Mouse (Mus musculus): ENCODE results near the gene Cdip1.
"Not testable (repeated sequence)": the region's sequence is repeated elsewhere in the genome, so short reads cannot be mapped to it uniquely, and the experiment has no call there.

Gene Cdip1

GRCm38 (mm10) chr16:4773289-4773970 is 16.7 kb downstream of the Cdip1 start:
- DNase-seq (ENCODE audit: low spot score in 2 of 2): no peak

DNA sequence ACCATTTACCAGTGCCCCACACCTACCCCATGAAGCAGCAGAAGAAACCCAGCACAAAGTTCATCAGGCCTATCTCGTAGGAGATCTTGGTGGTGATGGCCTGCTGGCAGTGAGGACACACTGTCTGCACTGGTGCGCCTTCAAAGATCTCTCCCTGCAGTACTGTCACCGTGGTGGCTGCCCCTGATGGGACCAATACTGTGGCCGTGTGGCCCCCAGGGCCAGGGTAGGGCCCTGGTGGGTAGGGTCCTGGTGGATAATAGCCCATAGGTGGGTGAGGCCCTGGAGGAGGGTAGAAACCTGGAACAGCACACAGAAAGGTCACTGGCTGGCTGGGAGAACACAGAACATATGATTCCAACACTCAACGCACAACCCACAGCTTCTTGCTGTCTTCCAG is 21.4 kb downstream of the Cdip1 start:
- no peak for DNase-seq (ENCODE audit: low spot score in 2 of 2)

- DNase-seq (ENCODE audit: low spot score in 2 of 2): no peak
Observed at GRCm38 (mm10) chr16:4767012-4767790, 22.9 kb downstream of the Cdip1 start.

GRCm38 (mm10) chr16:4765852-4766251 is 24.2 kb downstream of the Cdip1 start:
- no peak for DNase-seq (ENCODE audit: low spot score in 2 of 2)

GRCm38 (mm10) chr16:4763276-4763675 is 26.8 kb downstream of the Cdip1 start:
- DNase-seq (ENCODE audit: low spot score in 2 of 2): no peak

DNA sequence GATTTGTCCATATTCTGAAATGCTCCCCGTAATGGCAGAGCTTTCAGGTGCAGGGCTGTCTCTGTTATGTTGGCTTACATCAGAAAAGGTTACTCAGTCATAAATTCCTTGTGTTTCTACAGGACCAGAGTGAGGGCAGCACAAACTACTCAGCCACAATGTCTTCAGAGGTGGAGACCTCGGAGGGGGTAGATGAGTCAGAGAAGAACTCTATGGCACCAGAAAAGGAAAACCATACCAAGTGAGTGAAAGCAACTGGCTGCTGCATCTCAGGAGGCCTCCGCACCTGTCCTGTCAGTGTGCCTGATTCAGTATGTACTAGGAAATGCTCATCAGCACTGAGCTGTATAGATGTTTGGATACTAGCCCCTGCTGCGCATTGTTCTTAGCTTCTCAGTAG is 27.7 kb downstream of the Cdip1 start:
- no peak for DNase-seq (ENCODE audit: low spot score in 2 of 2)

DNA sequence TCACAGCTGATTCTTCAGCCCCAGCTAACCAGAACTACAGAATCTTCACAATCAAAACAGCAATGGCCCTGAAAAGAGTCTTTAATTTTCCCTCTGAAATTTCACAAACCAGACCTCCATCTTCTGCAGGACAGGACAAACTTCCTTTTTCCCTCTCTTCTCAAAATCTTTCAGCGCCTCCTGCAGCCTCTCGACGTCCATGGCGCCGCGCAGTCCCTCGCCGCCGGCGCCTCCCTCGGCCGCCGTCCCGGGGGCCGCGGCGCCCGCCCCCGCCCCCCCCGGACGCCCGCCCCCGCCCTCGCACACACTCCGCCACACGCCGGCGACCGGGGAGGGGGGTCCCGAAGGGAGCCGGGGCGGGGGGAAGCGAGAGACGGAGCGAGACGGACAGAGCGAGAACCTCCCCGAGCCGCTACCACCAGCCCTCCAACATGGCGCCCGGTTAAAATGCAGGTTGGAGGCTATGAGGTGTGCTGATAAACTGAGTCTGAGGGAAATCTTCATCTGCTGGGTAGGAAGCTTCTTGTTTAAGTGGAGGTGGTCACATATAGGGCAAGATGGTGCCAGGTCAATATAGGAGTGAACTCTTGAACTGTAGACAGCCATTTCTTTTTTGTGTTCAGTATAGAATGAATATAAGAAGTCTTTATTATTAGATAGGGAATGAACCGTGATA is 33.3 kb downstream of the Cdip1 start:
- not testable (repeated sequence) for DNase-seq (ENCODE audit: low spot score in 2 of 2)

GRCm38 (mm10) chr16:4754045-4754444 is 36.0 kb downstream of the Cdip1 start:
- DNase-seq (ENCODE audit: low spot score in 2 of 2): no peak

DNA sequence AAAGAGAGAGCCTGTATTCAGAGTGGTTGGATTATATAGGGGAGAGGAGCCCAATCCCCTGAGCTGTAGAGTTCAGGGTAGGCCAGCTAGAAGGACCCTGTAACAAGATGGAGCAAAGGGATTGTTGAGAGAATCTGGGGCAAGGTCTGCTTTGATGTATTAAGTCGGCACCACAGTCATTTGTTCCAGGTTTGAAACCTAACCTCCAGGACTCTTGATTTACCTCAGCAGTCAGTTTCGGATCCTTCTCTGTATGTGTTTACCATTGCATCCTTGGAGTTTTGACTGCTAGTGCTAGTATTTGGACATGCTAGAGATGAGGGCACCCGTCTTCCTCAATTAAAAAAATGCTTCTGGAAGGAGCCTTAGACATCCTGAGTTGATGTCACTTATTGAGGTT is 37.9 kb downstream of the Cdip1 start:
- DNase-seq (ENCODE audit: low spot score in 2 of 2): no peak

DNA sequence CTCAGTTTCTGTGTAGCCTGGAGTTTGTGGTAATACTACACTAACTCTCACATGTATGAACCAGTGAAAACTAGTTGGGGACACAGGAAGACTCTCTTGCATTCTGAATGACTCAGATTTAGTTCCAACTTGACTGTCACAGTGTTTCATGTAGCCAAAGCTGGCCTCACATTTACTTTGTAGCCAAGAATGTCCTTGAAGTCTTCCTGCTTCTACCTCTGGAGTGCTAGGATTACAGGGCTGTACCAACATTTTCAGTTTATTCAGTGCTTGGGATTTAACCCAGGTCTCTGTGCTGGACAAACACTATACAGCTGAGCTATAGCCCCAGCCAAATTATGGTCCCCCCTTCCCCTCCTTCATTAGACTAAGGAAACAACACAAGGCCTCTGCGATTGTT is 47.9 kb downstream of the Cdip1 start:
- no peak for DNase-seq (ENCODE audit: low spot score in 2 of 2)

DNA sequence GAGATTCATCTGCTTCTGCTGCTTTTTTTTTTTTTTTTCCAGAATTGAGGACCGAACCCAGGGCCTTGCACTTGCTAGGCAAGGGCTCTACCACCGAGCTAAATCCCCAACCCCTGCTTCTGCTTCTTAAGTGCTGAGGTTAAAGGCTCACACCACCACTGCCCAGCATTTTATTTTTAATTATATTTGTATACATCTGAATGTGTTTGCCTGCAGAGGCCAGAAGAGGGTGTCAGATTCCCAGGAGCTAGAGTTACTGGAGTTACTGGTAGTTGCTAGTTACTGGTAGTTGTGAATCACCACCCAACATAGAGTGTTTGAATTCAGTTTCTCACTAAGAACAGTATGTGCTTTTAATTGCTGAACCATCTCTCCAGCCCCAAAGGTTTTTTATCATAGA is 50.1 kb downstream of the Cdip1 start:
- no peak for DNase-seq (ENCODE audit: low spot score in 2 of 2)

DNA sequence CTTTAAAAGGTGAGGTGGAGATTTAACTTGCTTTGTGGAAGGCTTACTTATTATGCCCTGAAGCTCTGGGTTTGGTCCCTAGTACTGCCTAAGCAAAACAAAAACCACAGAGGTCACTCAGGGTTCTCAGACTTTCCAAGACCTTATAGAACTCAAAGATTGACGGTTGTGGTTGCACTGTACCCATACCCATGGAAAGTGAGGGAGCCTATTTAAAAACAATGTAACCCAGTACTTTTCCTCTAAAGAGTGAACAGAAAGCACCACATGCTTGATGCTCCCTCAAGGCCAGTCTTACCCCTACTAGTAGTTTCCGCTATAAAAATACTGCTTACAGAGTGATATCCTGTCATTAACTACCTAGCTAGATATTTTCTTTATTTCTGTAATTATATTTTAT is 53.8 kb downstream of the Cdip1 start:
- DNase-seq (ENCODE audit: low spot score in 2 of 2): no peak

DNA sequence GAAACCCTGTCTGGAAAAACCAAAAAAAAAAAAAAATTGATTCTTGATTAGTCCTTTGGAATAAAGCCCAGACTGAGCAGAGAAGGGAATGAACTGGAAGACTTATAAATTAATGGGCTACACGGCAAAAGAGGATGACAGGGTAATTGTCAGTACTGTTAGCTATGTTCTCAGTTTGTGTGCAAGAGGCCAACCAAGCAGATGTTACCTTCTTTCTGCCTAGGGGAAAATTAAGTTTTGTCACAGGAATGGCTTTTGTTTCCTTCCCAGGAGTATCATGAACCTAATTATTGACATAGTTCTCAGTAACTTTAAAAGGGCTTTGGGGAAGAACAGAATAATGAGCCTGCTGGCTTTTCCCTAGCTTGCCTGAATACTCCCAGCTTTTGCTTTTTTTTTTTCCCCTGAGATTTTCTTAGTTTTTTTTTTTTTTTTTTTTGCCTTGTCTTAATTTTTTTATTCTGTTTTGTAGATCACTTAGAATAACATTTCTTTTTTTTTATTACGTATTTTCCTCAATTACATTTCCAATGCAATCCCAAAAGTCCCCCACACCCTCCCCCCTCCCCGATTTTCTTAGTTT is 59.2 kb downstream of the Cdip1 start:
- no peak for DNase-seq (ENCODE audit: low spot score in 2 of 2)

GRCm38 (mm10) chr16:4727963-4728362 is 62.1 kb downstream of the Cdip1 start:
- no peak for DNase-seq (ENCODE audit: low spot score in 2 of 2)

DNA sequence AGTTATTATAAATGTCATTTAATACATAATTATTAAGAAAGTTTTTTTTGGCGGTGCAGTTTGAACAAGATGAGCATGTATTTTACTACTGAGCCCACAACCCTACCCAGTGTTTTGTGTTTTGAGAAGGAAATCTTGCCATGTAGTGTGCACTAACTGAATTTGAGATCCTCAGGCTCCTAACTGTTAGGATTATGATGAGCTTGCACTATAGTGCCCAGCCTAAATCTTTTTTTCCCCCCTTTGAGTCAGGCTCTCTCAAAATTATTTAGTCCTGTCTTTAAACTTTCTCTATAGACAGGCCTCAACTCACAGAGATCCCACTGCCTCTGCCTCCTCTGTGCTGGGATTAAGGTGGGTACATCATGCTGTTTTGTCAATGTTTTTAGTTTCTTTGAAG is 62.6 kb downstream of the Cdip1 start:
- no peak for DNase-seq (ENCODE audit: low spot score in 2 of 2)

GRCm38 (mm10) chr16:4726528-4727128 is 63.5 kb downstream of the Cdip1 start:
- no peak for DNase-seq (ENCODE audit: low spot score in 2 of 2)

DNA sequence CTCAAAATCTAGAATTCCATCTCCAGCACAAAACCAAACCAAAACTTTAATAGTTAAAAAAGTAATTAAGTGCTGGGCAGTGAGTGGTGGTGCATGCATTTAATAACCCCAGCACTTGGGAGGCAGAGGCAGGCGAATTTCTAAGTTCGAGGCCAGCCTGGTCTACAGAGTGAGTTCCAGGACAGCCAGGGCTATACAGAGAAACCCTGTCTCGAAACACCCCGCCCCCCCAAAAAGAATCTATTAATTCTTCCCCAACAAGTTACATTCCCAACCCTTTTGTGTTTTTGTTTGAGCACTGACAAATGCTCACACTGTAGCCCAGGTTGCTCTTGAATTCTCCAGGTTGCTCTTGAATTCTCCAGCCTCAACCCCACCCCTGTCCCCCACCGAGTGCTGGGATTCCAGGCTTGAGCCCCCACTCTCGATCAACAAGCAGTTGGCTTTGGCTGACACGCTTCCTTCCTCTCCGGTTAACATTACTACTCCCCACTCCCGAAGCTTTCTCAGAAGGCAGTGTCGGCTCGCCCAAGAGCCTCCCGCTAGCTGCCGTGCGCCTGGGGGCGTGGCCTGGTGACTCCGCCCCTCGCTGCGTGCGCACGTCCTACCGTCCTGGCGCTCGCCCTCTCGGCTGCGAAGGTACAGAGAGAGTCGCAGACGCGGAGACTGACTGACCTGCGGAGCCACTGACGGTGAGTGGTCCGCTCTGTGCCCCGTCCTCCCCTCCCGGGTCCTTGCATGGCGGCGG is 64.1 kb downstream of the Cdip1 start, which contains the start of gene Hmox2:
TSS of gene Hmox2 (plus strand) at position 582 of the 748 bp plus-strand sequence.
- DNase-seq (ENCODE audit: low spot score in 2 of 2): peak; percentile 90 to 94

GRCm38 (mm10) chr16:4725266-4725665 is 64.8 kb downstream of the Cdip1 start:
- DNase-seq (ENCODE audit: low spot score in 2 of 2): no peak

- DNase-seq (ENCODE audit: low spot score in 2 of 2): no peak
Observed at GRCm38 (mm10) chr16:4722915-4723209, 67.2 kb downstream of the Cdip1 start.

GRCm38 (mm10) chr16:4722128-4722914 is 67.8 kb downstream of the Cdip1 start:
- no peak for DNase-seq (ENCODE audit: low spot score in 2 of 2)

All from urinary bladder, postnatal 4 days (tissue).